22 mouse cellular contexts compared by ENCODE assay signal in genomic region chr2:68091559-68091958, GRCm38 (mm10).
DNase-seq lines count a peak whose midpoint lies in the region; ATAC-seq and TF ChIP-seq lines count a peak whose summit lies in the region.
"Had no signal": no experiment of that assay in that cellular context is flagged by ENCODE, and none has a peak within 500 bp of the region (broad histone marks: within the 10 kb centered on the region; RNA-seq: fewer than 3 reads in every experiment).

No protein-coding gene starts in this region.

- CTCF ChIA-PET in Patski (lab: Charles Lee), result interaction anchor here (1.1 to 1.7 kb wide), 4 partner anchors 9 to 258 kb away, joined by 3 to 4 read pairs (median 3); no protein-coding TSS in a partner anchor

- no peaks in the 10 kb centered on the region for H3K27me3 ChIP-seq in midbrain, embryonic 11.5 days (ENCODE audit: control insufficient read depth, insufficient read depth, low read length)
- H3K27me3 ChIP-seq in midbrain, postnatal 0 days (ENCODE audit: insufficient read depth, low read length), result no peaks in the 10 kb centered on the region
- H3K27me3 ChIP-seq in Patski, result no peaks in the 10 kb centered on the region
- no peaks in the 10 kb centered on the region for H3K27me3 ChIP-seq in forebrain, postnatal 0 days (ENCODE audit: insufficient read depth, low read length)
- H3K27me3 ChIP-seq: embryonic facial prominence, embryonic 12.5 days; embryonic facial prominence, embryonic 15.5 days; hindbrain, embryonic 12.5 days; hindbrain, embryonic 15.5 days had no signal

- H3K9ac ChIP-seq in midbrain, embryonic 11.5 days (ENCODE audit: low read length), result no peak overlapping the region
- no peak overlapping the region for H3K9ac ChIP-seq in midbrain, postnatal 0 days (replicated peaks; ENCODE audit: low read length, poor library complexity, severe bottlenecking)
- no peak overlapping the region for H3K9ac ChIP-seq in forebrain, postnatal 0 days
- H3K9ac ChIP-seq: embryonic facial prominence, embryonic 12.5 days; embryonic facial prominence, embryonic 15.5 days; hindbrain, embryonic 12.5 days; hindbrain, embryonic 15.5 days had no signal

- no peak for ATAC-seq in midbrain, embryonic 11.5 days (ENCODE audit: low FRiP score)
- no peak for ATAC-seq in midbrain, postnatal 0 days (ENCODE audit: low FRiP score)
- peak; percentile 75 for ATAC-seq in Patski
- no peak for ATAC-seq in forebrain, postnatal 0 days
- ATAC-seq: CD4-positive, CD25-positive, alpha-beta regulatory T cell, adult 4 months; forebrain, embryonic 14.5 days; intestine, postnatal 0 days had no signal

- WGBS in midbrain, embryonic 11.5 days, result 71% methylated on average over 2 of the region's 2 CpGs
- WGBS in midbrain, postnatal 0 days, result 86% methylated on average over 2 of the region's 2 CpGs
- WGBS in forebrain, postnatal 0 days, result 83% methylated on average over 2 of the region's 2 CpGs

- H3K4me1 ChIP-seq in midbrain, embryonic 11.5 days (ENCODE audit: control insufficient read depth, insufficient read depth, low read length), result no peaks in the 10 kb centered on the region
- H3K4me1 ChIP-seq in midbrain, postnatal 0 days (ENCODE audit: insufficient read depth, low read length), result no peaks in the 10 kb centered on the region
- H3K4me1 ChIP-seq in forebrain, postnatal 0 days (ENCODE audit: insufficient read depth), result no peaks in the 10 kb centered on the region
- H3K4me1 ChIP-seq: embryonic facial prominence, embryonic 12.5 days; embryonic facial prominence, embryonic 15.5 days; hindbrain, embryonic 12.5 days; hindbrain, embryonic 15.5 days had no signal

- in situ Hi-C loops in Patski (cut with MboI; ENCODE audit: low pct_unique_long_range_greater_than_20kb), result no loop called here

- H3K27ac ChIP-seq in midbrain, embryonic 11.5 days (ENCODE audit: low read depth, low read length), result no peak overlapping the region
- H3K27ac ChIP-seq in midbrain, postnatal 0 days (ENCODE audit: low read depth, low read length), result no peak overlapping the region
- no peak overlapping the region for H3K27ac ChIP-seq in forebrain, postnatal 0 days (ENCODE audit: low read depth, low read length)
- H3K27ac ChIP-seq: embryonic facial prominence, embryonic 12.5 days; embryonic facial prominence, embryonic 15.5 days; gastrocnemius, adult 2 months; hindbrain, embryonic 12.5 days; hindbrain, embryonic 15.5 days had no signal

- TF ChIP-seq CTCF in midbrain, postnatal 0 days (IDR thresholded peaks at IDR 0.05), result no peak
- TF ChIP-seq CTCF in Patski (IDR thresholded peaks at IDR 0.05), result no peak
- no peak for TF ChIP-seq CTCF in forebrain, postnatal 0 days (IDR thresholded peaks at IDR 0.05; ENCODE audit: low read depth)

- no peaks in the 10 kb centered on the region for H3K9me3 ChIP-seq in midbrain, embryonic 11.5 days (ENCODE audit: control insufficient read depth, low read length)
- no peaks in the 10 kb centered on the region for H3K9me3 ChIP-seq in midbrain, postnatal 0 days (ENCODE audit: low read length)
- H3K9me3 ChIP-seq in forebrain, postnatal 0 days (ENCODE audit: low read length), result no peaks in the 10 kb centered on the region
- H3K9me3 ChIP-seq: embryonic facial prominence, embryonic 12.5 days; embryonic facial prominence, embryonic 15.5 days; hindbrain, embryonic 12.5 days; hindbrain, embryonic 15.5 days had no signal

- DNase-seq in adrenal gland, adult 2 months, result peak; percentile 25
- DNase-seq in adrenal gland, adult 8-10 months, result no peak
- DNase-seq in midbrain, embryonic 11.5 days (ENCODE audit: low spot score, missing footprints), result peak; percentile 4
- no peak for DNase-seq in midbrain, postnatal 0 days (ENCODE audit: low spot score)
- peak; percentile 46 for DNase-seq in Patski (ENCODE audit: low read depth, low spot score)
- DNase-seq in embryo, embryonic 10.5 days (ENCODE audit: low spot score), result no peak
- no peak for DNase-seq in forebrain, postnatal 0 days
- DNase-seq: adrenal gland, postnatal 14 days; cerebellum, adult 18-20 months; cerebellum, adult 9-10 months; cerebellum, postnatal 14 days; gastrocnemius, adult 2 months; gastrocnemius, postnatal 14 days; heart, adult 11 months had no signal

- H3K36me3 ChIP-seq in midbrain, embryonic 11.5 days (ENCODE audit: control insufficient read depth, insufficient read depth, low read length), result no peaks in the 10 kb centered on the region
- no peaks in the 10 kb centered on the region for H3K36me3 ChIP-seq in midbrain, postnatal 0 days (ENCODE audit: insufficient read depth, low read length)
- no peaks in the 10 kb centered on the region for H3K36me3 ChIP-seq in forebrain, postnatal 0 days (ENCODE audit: insufficient read depth)
- H3K36me3 ChIP-seq: embryonic facial prominence, embryonic 12.5 days; embryonic facial prominence, embryonic 15.5 days; hindbrain, embryonic 12.5 days; hindbrain, embryonic 15.5 days had no signal

- no peak overlapping the region for H3K4me2 ChIP-seq in midbrain, embryonic 11.5 days
- H3K4me2 ChIP-seq in midbrain, postnatal 0 days (ENCODE audit: low read depth, low read length, poor library complexity, severe bottlenecking), result no peak overlapping the region
- no peak overlapping the region for H3K4me2 ChIP-seq in forebrain, postnatal 0 days (ENCODE audit: low read depth)
- H3K4me2 ChIP-seq: embryonic facial prominence, embryonic 12.5 days; embryonic facial prominence, embryonic 15.5 days; heart, embryonic 11.5 days; hindbrain, embryonic 12.5 days; hindbrain, embryonic 15.5 days had no signal

- POLR2A ChIA-PET in Patski (lab: Charles Lee), result no interaction called here

- H3K4me3 ChIP-seq in midbrain, embryonic 11.5 days (ENCODE audit: low read depth, low read length), result no peak overlapping the region
- H3K4me3 ChIP-seq in midbrain, postnatal 0 days (ENCODE audit: low read depth, low read length), result no peak overlapping the region
- no peak overlapping the region for H3K4me3 ChIP-seq in forebrain, postnatal 0 days (ENCODE audit: low read depth, low read length)
- H3K4me3 ChIP-seq: embryonic facial prominence, embryonic 12.5 days; embryonic facial prominence, embryonic 15.5 days; gastrocnemius, adult 2 months; hindbrain, embryonic 12.5 days; hindbrain, embryonic 15.5 days had no signal

Comparison
In these comparisons a context has a peak if more than half of its experiments do, and no peak if none do; other contexts are left out.
1. DNase-seq: peak in adrenal gland, adult 2 months (single experiment), midbrain, embryonic 11.5 days (single experiment) and Patski (single experiment); none in adrenal gland, adult 8-10 months (single experiment), midbrain, postnatal 0 days (single experiment), embryo, embryonic 10.5 days (single experiment) and forebrain, postnatal 0 days (single experiment).